Mouse (Mus musculus): ENCODE data around the gene Pak6.
"Not testable (repeated sequence)": the region's sequence is repeated elsewhere in the genome, so short reads cannot be mapped to it uniquely, and the experiment has no call there.

Pak6 gene

GRCm38 (mm10) chr2:118662902-118663803 is at the start of gene Pak6:
Gene Pak6 (plus strand): TSS chr2:118663303.
- DNase-seq (ENCODE audit: low read depth), result no peak

GRCm38 (mm10) chr2:118618013-118618412 is 45.1 kb upstream of the Pak6 start:
- DNase-seq (ENCODE audit: low read depth), result no peak

GRCm38 (mm10) chr2:118620101-118620500 is 43.0 kb upstream of the Pak6 start:
- DNase-seq (ENCODE audit: low read depth), result no peak

- no peak for DNase-seq (ENCODE audit: low read depth)
Observed at GRCm38 (mm10) chr2:118620608-118621007, 42.5 kb upstream of the Pak6 start.

GRCm38 (mm10) chr2:118629276-118629675 is 33.8 kb upstream of the Pak6 start:
- DNase-seq (ENCODE audit: low read depth), result no peak

DNA sequence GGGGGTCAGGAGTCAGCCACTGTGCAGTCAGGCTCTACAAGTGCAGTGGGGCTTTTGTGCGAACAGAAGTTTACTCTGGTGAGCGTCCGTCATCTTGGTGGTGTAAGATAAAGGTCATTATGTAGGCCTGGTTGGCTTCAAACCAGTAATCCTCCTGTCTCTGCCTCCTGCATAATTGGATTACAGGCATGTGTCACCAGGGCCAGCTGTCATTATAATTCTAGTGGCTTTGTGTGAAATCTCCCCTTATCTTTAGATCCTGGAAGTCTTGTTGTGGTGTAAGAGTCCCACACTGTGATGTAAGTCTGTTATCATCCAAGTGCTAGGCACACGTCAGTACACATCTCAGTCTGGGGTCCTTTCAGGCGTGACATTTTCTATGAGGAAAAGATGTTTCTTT is 29.7 kb upstream of the Pak6 start:
- DNase-seq (ENCODE audit: low read depth), result peak; percentile 62

GRCm38 (mm10) chr2:118637258-118637657 is 25.8 kb upstream of the Pak6 start:
- DNase-seq (ENCODE audit: low read depth), result no peak

DNA sequence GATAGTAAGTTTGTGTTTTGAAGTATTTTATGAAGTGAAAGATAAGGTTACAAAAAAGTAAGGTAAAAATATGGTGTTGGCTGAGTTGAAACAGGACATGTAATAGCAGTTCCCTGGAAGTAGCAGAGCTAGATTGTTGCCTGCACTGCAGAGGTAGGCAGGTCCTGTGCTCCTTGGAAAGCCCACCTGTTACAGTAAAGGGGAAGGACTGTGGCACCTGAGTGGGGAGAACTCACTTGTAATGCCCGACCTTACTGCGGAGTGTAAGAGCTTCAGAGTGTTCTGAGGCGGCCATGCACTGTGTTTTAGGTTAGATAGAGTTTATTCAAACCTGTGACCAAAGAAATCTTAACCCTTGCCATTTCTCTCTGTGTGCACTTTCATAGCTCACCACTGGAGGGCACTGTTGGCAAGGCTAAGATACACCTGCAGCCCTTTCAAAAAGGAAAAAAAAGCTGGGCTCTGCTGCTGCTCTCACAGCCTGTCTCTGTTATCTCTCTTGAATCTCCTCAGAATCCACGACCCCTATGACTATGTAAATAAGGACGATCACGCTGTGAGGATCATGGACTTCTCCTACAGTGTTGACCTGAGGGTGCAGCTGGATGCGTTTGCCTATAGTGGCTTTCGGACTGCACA is 25.1 kb upstream of the Pak6 start:
- DNase-seq (ENCODE audit: low read depth), result peak; percentile 76

DNA sequence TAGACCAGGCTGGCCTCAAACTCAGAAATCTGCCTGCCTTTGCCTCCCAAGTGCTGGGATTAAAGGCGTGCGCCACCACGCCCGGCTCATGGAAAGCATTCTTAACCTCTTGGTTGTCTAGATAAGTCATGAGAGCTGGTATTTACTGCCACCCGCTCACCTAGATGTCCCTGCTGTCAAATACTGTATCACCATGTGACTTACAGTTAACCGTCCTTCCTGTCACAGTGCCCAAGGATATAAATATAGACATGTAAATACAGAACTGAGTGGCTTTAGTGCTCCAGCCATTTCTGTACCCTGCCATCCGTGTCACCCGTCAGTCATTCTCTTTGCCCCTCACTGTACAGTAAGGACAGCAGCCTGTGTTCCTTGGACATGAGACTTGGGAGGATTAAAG is 24.4 kb upstream of the Pak6 start:
- DNase-seq (ENCODE audit: low read depth), result no peak

GRCm38 (mm10) chr2:118641147-118641546 is 22.0 kb upstream of the Pak6 start:
- DNase-seq (ENCODE audit: low read depth), result no peak

- DNase-seq (ENCODE audit: low read depth), result peak; percentile 64
Observed at GRCm38 (mm10) chr2:118642431-118642830, 20.7 kb upstream of the Pak6 start.

DNA sequence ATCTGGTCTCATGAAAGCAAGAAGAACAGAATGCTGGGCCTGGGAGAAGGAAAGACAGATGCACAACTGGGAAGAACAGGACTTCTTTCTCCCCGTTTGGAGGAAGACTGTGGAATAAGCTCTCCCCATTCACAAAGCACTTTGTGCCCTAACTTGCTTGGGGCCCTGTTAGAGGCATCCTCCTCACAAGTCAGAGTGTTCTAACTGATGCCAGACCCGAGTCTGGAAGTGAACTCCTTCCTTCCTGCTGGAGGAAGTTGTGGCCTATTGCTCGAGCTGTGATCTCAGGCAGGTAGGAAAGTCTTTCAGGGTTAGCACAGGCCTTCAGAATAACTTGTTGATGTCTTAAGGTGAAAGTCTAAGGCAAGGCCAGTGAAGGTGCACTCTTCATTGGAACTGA is 20.2 kb upstream of the Pak6 start:
- DNase-seq (ENCODE audit: low read depth), result no peak

DNA sequence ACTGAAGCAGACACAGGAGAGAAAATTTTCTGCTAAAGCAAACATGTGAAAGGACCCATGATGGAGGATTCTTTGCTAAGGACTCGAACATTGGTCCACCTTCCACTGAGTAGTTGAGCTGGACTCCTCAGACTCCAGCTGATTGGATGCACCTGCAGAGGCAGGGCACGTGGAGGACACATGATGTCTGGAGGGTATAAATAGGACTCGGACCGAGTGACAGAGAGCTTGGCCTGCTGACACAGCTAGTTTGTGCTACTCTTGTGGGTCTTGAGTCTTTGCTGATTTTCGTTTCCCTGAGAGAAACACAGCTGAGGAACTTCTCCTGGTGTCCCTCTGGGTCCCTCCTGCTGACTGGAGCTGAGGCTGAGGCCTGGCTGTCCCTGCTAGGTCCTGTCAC is 16.4 kb upstream of the Pak6 start:
- no peak for DNase-seq (ENCODE audit: low read depth)

DNA sequence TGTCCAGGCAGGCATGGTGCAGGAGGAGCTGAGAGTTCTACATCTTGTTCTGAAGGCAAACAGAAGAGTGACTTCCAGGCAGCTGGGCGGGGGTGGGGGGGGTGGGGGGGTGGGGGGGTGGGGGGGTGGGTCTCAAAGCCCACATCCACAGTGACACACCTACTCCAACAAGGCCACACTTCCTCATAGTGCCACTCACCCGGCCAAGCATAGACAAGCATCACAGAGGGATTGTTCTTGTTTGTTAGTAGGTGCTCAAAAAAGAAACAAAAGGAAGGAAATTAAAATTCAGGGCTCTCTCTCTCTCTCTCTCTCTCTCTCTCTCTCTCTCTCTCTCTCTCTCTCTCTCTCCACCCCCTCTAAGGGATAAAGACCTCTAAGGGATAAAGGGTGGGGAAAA is 12.4 kb upstream of the Pak6 start:
- not testable (repeated sequence) for DNase-seq (ENCODE audit: low read depth)

DNA sequence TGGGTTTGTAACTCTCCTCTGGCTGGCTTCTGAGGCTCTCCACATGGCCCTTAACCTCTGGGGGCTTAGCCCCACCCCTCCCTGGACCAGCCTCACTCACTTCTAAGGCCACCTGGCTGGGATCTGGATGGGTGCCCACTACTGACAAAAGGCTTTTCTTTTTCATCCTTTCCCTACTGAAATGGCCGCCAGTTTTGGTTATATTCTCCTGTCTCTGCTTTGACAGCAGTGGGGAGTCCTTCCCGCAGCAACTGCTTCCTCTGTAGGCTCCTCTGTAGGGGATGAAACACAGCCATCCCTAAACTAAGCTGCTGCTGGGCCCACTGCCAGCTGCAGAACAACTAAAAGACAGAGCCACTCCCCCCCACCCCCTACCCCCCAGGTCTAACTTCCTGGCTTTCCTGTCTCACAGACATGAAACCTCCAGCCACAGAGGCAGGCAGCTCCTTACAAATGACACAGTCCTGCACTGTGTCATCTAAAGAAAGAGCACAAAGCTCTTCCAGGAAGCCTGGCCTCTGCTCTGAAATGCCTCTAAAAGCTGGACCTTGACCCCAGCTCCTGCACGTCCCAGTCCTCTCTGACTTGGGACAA is 6.3 kb upstream of the Pak6 start:
- DNase-seq (ENCODE audit: low read depth), result peak; percentile 73

DNA sequence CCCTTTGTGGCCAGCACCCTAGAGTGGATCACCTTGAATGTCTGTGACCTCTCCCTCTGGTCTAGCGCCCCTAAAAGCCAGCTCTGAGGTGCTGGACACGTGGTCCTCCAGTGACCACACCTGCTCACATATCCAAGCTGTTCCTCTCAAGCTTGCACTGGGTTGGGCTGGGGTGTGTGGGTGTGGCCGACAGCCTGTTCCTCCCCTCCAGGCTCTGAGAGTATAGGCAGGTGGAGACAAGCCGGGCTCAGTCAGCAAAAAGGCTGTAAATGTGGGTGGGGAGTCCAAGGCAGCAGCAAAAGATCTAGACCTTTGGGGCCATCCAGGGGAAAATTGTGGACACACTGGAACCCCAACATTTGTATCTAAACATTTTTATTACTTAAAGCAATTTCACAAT is 4.6 kb upstream of the Pak6 start:
- peak; percentile 50 for DNase-seq (ENCODE audit: low read depth)

DNA sequence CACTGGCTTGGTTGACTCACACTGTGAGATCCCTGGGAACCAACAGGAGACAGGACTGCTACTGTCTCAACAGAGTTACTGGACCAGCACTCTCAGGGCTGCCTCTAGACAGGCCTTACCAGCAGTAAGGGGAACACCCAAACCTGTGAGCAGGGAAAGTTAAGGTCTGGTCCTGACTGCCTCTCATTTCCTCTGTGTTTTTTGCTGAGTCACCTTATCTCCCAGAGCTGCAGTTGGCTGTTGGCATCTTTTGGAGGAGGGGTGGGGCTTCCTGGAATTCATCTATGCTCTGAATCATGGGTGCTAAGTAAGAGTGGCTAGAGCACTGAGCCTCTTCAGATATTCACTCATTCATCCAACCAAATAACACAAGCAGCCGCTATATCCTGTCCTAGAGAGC is 4.0 kb upstream of the Pak6 start:
- peak; percentile 88 for DNase-seq (ENCODE audit: low read depth)

GRCm38 (mm10) chr2:118659493-118659892 is 3.6 kb upstream of the Pak6 start:
- peak; percentile 61 for DNase-seq (ENCODE audit: low read depth)

DNA sequence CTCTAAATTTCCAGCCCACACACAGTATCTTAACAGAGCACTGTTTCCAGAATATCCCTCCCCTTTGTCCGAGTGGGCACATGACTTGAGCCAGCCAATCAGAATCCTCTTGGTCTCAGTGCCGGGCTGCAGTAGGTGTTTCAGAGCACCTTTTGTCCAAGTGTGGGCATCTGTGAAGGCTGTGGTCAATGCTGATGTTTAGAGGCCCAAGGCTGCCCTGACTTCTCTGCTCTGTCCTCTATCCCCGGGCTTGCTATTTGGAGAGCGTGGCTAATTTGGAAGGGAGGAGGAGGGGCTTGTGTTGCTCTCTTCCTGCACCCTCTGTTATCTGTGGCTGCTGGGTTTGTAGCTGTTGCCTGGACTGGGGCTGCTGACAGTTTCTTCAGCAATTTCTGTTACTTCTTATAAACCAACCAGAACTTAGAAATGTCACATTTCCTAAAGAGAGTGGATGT is 3.1 kb upstream of the Pak6 start:
- peak; percentile 84 for DNase-seq (ENCODE audit: low read depth)

DNA sequence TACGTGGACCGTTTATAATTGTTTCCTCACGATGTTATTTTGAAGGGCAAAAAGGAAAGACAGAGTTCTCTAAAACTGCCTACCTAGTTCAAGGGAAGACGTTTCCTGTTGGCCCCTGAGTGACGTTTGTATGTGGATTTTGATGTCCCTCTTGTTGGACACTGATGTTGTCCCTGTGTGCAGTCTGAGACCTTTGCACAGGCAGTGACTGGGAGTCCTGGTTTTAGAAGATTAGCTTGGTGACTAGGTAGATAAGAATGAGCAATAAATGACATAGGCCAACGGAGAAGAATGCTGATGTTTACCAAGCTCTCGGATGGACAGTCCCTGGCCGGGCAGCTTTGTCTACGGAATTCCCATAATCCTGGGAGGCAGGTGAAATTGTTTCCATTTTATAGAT is 1.2 kb upstream of the Pak6 start:
- no peak for DNase-seq (ENCODE audit: low read depth)

DNA sequence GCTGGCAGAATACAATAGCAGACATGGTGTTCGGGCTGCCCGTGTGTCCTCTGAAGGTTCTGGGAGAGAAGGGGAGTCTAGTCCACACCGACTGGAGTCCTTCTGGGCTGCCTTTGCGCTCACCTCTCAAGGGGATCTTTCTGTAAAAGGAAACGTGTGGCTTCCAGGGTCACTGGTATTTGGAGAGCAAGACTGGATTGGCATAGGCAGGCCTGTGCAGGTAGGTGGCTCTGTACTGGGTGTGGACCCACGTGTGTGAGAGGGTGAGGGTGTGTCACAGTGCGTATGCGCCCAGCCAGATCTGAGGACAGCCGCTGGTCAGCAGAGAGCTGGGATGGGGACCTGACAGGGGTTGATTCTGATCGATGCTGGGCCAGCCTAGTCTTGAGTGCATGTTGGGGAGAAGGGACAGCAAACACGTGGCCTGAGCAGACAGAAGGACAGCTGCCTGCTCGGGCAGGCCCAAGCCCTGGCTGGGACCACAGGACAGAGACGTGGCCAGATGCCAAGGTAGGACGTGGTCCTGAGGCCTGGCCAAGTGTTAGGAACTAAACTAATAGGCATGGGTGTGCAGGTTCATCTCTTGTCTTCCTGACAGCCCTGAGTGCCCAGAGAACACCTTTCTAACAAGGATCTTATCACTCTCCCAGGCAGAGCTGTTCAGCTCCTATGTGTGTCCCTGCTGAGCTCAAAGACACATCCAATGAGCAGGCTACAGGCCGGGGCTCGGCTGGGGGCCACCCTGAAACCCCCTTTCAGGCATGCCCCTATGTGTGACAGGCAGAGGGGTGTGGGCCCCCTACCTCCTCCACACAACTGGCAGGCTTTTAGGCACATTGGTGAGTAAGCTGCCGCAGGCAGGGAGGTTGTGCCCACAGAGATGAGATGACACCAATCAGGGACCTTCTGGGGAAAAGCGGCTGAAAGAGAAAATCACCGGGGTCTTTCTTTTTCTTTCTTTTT is 982 bp downstream of the Pak6 start:
- DNase-seq (ENCODE audit: low read depth), result no peak

DNA sequence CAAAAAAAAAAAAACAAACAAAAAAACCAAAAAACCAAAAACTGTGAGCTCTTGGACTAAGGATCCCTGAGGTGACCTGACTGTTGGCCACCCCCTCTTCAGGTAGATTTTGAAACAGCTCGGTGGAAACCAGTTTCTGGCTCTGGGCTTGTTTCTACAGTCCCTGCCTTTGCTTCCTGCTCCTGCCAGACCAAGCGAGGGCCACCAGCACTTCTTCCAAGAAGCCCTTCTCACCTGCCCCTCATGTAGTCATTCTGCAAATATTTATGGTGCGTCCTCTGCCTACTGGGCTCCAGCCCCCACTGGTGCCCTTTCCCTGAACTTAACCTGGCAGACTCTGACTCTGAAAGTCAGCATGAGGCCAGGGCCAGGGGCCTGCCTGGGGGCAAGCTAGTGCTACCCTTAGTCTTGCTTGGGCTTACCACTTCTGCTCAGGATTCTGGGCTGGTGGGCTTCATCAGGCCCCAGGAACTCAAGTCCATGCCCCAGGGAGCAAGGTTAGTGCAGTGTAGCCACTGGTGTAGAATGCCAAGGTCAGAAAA is 1.9 kb downstream of the Pak6 start:
- DNase-seq (ENCODE audit: low read depth), result no peak

All from 416B (cell line).